Mouse (Mus musculus): ENCODE data around the gene Neurog2.
A peak's percentile ranks its signal among the peaks of the same experiment; 100 is the strongest.

The Neurog2 gene

DNA sequence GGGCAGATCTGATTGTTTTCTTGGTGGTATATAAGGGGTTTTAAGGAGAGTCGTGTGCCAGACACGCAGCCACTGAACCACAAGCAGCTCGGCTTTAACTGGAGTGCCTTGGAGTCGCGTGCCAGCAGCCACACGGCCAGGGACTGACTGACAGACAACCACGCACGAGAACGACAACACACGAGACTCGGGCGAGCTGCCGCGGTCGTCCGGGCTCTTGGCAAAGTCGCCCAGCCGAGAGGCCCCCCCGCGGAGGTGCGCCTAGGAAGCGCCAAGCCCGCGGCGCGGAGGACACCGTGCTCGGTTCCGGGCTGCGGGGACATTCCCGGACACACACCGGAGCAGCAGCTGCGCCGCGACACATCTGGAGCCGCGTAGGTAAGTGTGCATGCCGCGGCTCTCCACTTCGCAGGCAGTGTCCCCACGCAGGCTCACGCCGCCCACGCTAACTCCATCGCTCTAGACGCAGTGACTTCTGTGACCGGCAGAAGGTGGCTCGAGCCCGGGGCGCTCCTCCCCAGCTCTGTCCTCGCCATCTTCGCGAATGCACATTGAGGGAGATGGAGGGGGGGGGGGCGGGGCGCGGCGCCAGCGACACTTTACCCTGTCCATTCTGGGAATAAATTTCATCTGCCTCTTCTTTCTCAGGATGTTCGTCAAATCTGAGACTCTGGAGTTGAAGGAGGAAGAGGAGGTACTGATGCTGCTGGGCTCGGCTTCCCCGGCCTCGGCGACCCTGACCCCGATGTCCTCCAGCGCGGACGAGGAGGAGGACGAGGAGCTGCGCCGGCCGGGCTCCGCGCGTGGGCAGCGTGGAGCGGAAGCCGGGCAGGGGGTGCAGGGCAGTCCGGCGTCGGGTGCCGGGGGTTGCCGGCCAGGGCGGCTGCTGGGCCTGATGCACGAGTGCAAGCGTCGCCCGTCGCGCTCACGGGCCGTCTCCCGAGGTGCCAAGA lies at the start of gene Neurog2:
TSS of gene Neurog2 (plus strand) at position 56 of the 953 bp plus-strand sequence.
- DNase-seq (ENCODE audit: low read depth, low spot score): peak; percentile 45

DNA sequence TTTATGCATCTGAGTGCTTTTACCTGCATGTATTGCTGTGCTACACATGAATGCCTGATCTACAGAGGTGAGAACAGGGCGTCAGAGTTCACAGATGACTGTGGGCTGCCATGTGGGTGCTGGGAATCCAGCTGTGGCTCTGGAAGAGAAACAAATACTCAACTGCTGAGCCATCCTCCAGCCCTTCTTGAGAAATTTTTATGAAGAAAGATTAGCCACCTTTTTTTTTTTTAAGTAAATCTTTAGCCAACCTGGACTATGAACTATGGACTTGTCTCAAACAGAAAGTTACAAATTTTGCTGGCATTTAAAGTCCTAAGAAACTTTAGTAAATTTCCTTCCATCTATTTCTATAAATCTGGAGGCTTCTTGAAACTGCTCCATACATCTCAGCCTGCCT lies 35.8 kb upstream of the Neurog2 start:
- DNase-seq (ENCODE audit: low read depth, low spot score): no peak

- peak; percentile 35 for DNase-seq (ENCODE audit: low read depth, low spot score)
Observed at GRCm38 (mm10) chr3:127608109-127608508, 24.8 kb upstream of the Neurog2 start.

DNA sequence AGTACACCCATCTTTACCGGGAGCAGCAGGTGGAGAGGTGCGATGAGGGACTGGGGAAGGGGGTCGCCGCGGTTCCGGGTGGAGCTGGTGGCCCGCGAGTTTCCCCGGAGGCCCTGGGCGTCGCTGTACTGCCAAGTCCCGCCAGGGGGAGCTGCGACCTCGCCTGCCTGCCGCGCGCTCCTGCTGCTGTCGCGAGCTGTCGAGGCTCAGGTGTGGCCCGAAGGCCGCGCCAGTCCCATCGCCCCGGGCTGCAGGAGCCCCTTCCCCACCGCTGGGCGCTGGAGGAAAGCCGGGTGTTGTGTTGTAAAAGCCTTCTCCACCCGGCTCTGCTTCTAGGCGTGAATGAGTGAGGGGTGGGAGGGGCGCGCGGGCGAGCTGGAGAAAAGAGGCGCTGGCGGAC lies 7.6 kb upstream of the Neurog2 start:
- DNase-seq (ENCODE audit: low read depth, low spot score): peak; percentile 73

DNA sequence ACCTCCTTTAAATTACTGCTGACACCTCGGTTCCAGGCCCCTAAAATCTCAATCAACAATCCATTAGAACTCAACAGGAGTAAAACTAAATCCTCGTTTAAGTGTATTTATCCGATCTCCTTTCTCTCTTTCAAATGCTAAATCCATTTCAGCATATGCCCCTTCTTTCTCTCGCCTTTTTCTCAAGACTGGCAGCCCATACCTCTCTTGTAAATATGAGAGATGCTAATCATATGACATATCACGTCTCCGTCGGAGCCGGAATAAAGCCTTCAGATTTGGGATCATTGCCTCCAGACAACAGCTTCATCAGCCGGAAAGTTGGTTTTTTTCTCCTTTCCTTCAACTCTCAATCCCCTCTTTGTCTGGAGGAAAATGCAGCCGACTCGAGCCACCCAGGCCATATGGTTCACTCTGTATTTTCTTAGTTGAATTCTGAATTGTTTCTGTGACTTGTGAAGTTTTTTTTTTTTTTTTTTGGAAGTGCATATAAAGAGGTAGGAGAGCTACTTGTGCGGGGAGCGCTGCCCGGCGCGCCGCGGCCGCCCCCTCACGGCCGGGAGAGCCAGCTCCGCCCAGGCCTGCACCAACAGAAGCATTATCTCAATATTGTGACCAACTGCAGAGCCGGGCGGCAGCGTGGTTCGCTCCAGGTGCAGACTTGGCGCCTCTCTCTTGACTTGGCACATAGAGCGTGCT lies 7.1 kb upstream of the Neurog2 start:
- peak; percentile 45 for DNase-seq (ENCODE audit: low read depth, low spot score)

DNA sequence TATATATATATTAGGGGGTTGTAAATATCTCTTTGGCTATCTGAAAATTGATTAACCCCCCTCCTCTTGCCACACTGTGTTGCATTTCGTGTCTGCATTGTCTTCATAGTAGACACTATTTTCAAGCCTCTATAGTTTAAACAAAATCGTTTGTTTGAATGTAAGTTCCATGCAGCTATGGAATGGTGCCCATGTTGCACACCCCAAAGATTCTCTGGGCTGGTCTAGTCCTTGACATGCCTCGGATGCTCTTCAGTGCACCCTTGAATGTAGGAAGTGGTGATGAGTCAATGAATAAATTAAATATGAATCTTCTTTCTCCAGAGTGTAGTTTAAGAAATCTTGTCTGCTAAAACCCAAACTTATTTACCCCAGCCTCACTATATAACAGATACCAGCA lies 6.4 kb upstream of the Neurog2 start:
- no peak for DNase-seq (ENCODE audit: low read depth, low spot score)

DNA sequence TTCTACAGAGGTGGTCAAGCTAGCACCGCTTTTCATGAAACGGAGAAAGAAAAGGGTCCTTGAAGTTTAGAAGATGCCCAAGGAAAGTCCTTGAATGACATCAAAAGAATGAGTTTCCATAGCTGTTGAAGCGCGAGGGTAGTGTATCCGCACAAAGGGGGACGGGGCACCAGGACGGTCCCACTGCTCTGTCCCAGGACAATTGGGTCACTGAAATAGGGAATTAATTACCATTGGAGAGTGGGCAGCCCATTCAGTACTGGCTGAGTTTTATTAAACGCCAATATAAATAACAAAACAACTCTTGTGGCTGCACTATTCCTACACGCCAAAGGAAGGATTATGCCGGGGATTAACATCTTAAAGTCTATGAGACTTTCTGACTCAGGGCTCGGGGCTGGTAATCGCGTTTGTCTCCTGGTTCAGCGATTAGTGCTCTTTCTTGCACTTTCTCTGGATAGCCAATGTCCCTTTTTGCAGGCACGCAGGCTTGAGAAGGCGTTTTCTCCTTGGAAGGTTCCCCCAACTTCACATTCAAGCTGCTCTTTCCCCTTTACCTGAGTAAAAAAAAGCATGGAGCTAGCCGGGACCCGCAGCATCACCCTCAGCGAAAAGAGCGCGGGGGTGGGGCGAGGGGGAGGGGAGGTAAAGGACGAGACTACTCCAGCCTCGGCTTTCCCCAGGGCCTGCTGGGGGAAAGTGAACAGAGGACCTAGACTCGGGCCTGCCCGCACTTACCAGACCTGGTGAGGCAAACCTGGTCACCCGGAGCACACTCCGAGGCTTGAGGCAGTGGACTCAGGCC lies 5.6 kb upstream of the Neurog2 start:
- DNase-seq (ENCODE audit: low read depth, low spot score): peak; percentile 39

- no peak for DNase-seq (ENCODE audit: low read depth, low spot score)
Observed at GRCm38 (mm10) chr3:127627956-127628310, 5.0 kb upstream of the Neurog2 start.

DNA sequence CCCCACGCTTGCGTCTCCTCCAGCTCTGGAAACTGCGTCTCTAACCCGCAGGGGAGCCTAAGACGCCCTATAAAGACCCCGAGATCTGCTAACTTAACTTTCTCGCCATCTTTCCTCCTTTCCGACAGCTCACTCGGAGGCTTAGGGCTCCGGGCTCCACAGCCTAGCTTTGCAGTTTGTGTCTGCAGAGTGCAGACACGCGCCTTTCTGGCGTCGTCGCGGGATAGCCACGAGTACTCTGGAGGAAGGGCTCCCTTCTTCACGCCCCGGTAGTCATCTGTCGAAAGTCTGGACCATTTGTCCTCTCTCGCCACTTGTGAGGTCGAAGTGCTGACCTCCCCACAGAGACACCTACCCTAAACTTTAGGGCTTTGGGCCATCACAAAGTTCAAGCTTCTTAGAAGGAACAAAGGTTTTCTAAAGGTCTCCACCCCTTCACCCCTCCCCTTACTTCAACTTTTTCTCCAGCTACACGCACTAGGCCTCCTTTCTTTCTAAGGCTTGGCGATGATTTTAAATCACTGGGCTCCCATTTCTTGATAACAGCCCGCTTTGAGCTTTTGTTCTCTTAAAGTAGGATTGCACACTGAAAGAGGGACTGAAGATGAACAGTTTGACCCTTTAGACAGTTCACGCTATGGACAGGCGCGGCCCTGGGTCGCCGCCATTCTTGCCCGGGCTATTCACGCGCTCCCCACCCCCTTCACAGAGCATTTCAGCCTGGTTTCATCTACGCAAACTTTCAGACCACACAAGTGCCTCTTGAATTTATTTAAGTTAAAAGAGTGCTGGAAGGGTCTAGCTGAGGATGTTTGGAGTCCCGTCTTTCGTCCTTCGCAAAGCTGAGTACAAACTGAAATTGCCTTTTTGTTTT lies 4.4 kb upstream of the Neurog2 start:
- peak; percentile 41 for DNase-seq (ENCODE audit: low read depth, low spot score)

GRCm38 (mm10) chr3:127630190-127630589 lies 2.7 kb upstream of the Neurog2 start:
- no peak for DNase-seq (ENCODE audit: low read depth, low spot score)

DNA sequence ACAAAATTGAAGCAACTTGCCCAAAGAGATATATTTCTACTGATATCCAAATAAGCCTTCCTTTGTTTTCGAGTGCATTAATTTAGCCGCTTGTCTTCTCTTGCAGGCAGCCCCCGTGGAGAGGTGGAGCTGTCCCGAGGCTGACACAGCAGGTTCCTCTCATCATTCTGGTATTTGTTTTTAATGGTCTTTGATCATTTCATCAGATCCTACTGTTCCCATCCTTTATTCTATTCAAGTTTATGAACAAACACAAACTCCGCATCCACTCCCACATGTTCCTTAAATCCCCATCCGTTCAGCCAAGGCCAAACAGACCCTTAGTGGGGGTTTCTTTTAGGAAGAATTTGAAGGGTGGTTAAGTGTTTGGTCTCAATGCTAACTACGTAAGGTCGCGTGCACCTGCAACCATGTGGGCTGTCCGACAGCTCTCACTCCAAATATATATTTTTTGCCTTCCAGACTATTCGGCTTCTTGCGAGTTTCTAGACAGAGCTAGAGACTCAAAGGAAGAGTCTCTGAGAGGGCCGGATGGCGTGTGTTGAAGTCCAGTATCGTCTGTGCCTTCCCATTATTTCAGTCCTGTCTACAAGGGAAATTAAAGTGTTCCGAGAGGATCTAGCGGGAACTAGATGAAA lies 2.1 kb upstream of the Neurog2 start:
- DNase-seq (ENCODE audit: low read depth, low spot score): no peak

DNA sequence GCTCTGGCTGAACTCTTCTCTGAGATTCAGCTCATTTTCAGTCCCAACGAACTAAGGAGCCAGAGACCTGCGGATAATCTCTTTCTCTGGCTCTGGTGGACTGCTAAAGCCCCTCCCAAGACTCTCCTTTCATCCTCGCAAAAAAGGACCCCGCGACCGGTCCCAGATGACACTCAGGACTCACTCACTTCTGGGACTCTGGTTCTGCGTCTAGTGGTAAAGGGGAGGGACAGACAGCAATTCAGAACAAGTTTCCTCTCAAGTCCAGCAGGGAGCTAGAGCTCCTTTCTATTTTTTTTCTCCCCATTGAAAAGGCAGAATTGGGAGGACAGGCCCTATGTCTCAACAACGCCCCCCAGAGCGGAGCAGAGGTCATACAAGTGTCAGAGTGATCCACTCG lies 1.4 kb upstream of the Neurog2 start:
- DNase-seq (ENCODE audit: low read depth, low spot score): peak; percentile 17

GRCm38 (mm10) chr3:127632531-127632930 lies 404 bp upstream of the Neurog2 start:
- DNase-seq (ENCODE audit: low read depth, low spot score): peak; percentile 70

GRCm38 (mm10) chr3:127634101-127634983 lies 1.4 kb downstream of the Neurog2 start:
- DNase-seq (ENCODE audit: low read depth, low spot score): peak; percentile 80

DNA sequence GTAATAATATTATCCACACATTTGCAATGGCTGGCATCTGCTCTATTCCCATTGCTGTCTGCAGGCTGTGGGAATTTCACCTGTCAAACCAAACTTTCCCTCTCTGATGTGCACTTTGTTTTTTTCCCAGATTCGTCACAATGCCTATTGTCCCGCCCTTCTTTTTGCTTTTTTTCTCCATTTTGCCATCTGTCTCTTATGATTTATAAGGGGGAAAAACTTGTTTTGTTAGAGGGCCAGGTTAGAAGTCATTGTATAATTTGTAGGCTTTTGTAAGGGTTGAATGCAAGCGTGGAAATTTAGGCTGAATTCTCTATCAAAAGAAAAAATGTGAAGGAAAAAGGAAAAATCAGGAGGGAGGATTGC lies 2.0 kb downstream of the Neurog2 start:
- no peak for DNase-seq (ENCODE audit: low read depth, low spot score)

- peak; percentile 72 for DNase-seq (ENCODE audit: low read depth, low spot score)
Observed at GRCm38 (mm10) chr3:127639875-127640761, 7.2 kb downstream of the Neurog2 start.

GRCm38 (mm10) chr3:127640762-127641700 lies 8.1 kb downstream of the Neurog2 start:
- DNase-seq (ENCODE audit: low read depth, low spot score): peak; percentile 13

All from R1 (cell line).